Mouse (Mus musculus) C2C12 (cell line): ENCODE measurements around the gene Swsap1.

Experiments used
- CEBPB ChIP-seq: IDR thresholded peaks from one replicate; pipeline ENCODE4 v1.6.1; 2011; ENCODE audit warnings: low read depth, mild to moderate bottlenecking, control low read depth, moderate library complexity
- CTCF ChIP-seq: IDR thresholded peaks from one replicate; pipeline ENCODE4 v1.5.1; 2011; ENCODE audit not compliant: control insufficient read depth, insufficient read depth, insufficient read length
- MAX ChIP-seq: IDR thresholded peaks from one replicate; pipeline ENCODE4 v1.6.1; 2011; ENCODE audit warnings: mild to moderate bottlenecking, control low read depth
- MYOG ChIP-seq: IDR thresholded peaks from one replicate; pipeline ENCODE4 v1.6.1; 2011; ENCODE audit not compliant: control insufficient read depth, insufficient read length; ENCODE audit errors: extremely low read depth

DNA sequence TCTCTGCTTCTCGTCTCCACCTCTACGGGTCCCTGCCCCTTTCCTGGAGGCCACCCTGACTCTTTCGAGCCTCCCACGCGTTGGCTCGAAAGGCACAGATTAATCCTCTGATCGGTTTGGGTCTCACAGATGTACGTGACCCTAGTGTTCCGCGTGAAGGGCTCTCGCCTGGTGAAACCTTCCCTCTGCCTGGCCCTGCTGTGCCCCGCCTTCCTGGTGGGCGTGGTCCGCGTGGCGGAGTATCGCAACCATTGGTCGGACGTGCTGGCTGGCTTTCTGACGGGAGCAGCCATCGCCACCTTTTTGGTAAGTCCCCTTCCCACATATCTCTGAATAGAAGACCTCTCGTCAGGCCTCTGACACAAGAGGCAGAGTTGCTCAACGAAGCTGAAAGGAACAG lies 11.3 kb upstream of the Swsap1 start:
- TF ChIP-seq CTCF = no peak
- no peak for TF ChIP-seq MAX
- no peak for TF ChIP-seq MYOG
- no peak for TF ChIP-seq CEBPB
